Mouse (Mus musculus): ENCODE measurements at regions not wholly inside any gene's neighbourhood (a gene's known extent, or its start where the extent isn't known, plus 50 kb on each side); places are given as distances from the start of the nearest gene placed in this dataset.

DNA sequence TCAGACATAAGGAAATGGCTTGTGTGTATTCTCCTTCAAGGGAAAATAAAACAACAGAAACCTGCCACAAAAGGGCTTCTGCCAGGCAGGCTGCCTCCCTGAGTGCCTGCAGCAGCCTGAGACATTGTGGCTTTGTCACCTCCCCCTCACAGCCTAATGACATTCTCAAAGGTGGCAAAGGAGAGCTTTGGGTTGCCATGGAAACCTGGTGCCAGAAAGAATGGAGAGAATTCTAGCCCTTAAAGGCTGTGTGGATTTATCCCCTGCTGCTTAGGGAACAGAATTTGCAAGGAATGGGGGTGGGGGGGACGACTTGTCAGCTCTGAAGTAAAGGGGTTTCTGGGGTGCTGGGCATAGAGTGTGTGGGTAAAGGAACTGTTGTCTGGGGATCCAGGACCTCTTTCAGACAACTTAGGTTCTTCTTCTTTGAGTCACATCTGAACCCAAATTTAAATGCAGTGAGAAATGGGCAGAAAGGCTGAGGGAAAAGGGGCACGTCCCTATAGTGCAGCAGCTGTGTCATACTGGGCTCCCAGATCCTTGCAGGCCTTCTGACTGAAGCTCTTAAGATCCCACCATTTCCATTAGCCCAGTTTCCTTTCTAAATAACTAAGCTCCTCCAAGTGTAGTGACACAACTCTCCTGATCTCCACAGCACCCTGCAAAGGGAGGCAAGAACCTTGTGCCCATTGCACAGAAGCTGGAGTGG lies 86.8 kb downstream of the Il9r start:
- peaks cover 3% of the 10 kb centered on the region; the same call in 1 of the 2 replicates for H3K9me3 ChIP-seq
- H3K36me3 ChIP-seq = no peaks in the 10 kb centered on the region
- no peak overlapping the region; the same call in 1 of the 2 replicates for H3K9ac ChIP-seq (replicated peaks)
- H3K27ac ChIP-seq (replicated peaks) = peak overlapping the region; percentile 96
- H3K27me3 ChIP-seq = no peaks in the 10 kb centered on the region
- H3K4me2 ChIP-seq (replicated peaks) = peak overlapping the region; percentile 29
- ATAC-seq (ENCODE audit: low FRiP score, low read depth) = peak; percentile 95
- peaks cover 44% of the 10 kb centered on the region for H3K4me1 ChIP-seq
- 8% methylated on average over 2 of the region's 2 CpGs for WGBS
- no peak overlapping the region for H3K4me3 ChIP-seq

DNA sequence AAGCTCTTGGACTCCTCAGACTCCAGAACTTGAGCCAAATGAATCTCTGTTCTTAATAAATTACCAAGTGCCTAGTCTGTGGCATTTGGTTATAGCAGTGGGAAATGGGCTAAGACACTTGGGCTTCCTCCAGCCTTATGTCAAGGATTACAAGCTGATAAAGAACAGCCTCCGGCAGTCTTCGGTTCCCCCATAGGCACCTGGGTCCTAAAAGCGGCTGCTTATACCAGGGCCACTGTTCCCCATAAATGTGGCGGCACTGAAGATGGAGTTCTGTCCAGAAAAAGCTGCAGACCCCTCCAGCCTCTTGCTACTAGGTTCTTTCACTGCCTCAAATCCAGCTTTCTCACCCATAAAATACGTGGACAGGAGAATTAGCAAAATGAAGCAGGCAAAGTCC lies 87.6 kb downstream of the Il9r start:
- Histone ChIP-seq H3K27ac (replicated peaks) (peak overlapping the region; percentile 96), H3K4me2 (replicated peaks) (peak overlapping the region; percentile 29), H3K4me3 (no peak overlapping the region), H3K4me1 (peaks cover 45% of the 10 kb centered on the region), H3K9ac (replicated peaks) (no peak overlapping the region; the same call in 1 of the 2 replicates), H3K9me3 (peaks cover 3% of the 10 kb centered on the region; the same call in 1 of the 2 replicates), H3K27me3 (no peaks in the 10 kb centered on the region), H3K36me3 (no peaks in the 10 kb centered on the region)
- 6% methylated on average over 5 of the region's 5 CpGs for WGBS
- no peak for ATAC-seq (ENCODE audit: low FRiP score, low read depth)

GRCm38 (mm10) chr11:32111841-32112240 lies 88.2 kb downstream of the Il9r start:
- no peak overlapping the region for H3K4me3 ChIP-seq
- H3K27ac ChIP-seq (replicated peaks) = peak overlapping the region; percentile 96
- H3K9me3 ChIP-seq = peaks cover 3% of the 10 kb centered on the region; the same call in 1 of the 2 replicates
- no peaks in the 10 kb centered on the region for H3K36me3 ChIP-seq
- peaks cover 46% of the 10 kb centered on the region for H3K4me1 ChIP-seq
- no peaks in the 10 kb centered on the region for H3K27me3 ChIP-seq
- no peak for ATAC-seq (ENCODE audit: low FRiP score, low read depth)
- 30% methylated on average over 3 of the region's 3 CpGs for WGBS
- H3K9ac ChIP-seq (replicated peaks) = no peak overlapping the region
- no peak overlapping the region for H3K4me2 ChIP-seq (replicated peaks)

- peaks cover 3% of the 10 kb centered on the region; the same call in 1 of the 2 replicates for H3K9me3 ChIP-seq
- 93% methylated on average over 3 of the region's 3 CpGs for WGBS
- no peaks in the 10 kb centered on the region for H3K27me3 ChIP-seq
- H3K4me3 ChIP-seq = no peak overlapping the region
- H3K36me3 ChIP-seq = no peaks in the 10 kb centered on the region
- ATAC-seq (ENCODE audit: low FRiP score, low read depth) = no peak
- no peak overlapping the region for H3K27ac ChIP-seq (replicated peaks)
- H3K9ac ChIP-seq (replicated peaks) = no peak overlapping the region
- H3K4me2 ChIP-seq (replicated peaks) = no peak overlapping the region
- H3K4me1 ChIP-seq = peaks cover 55% of the 10 kb centered on the region
Measured at GRCm38 (mm10) chr11:32109911-32110310, 90.2 kb downstream of the Il9r start.
